Mouse (Mus musculus) G1E (cell line): Measurements from ENCODE around the gene Pla2g2c. TPM values are rescaled to one million over a fixed set of nuclear protein-coding genes. Genes with fewer than 3 reads are reported as not detected.

ENCODE experiments used
- ATAC-seq: 2 replicates; pipeline ENCODE4 v1.8.0; 2016; ENCODE audit warnings: mild to moderate bottlenecking; ENCODE audit not compliant: insufficient number of reproducible peaks, poor library complexity, low FRiP score, severe bottlenecking; ENCODE audit errors: extremely low read depth
- DNase-seq: peaks from one replicate; pipeline ENCODE4 v3.0.0; 2012; ENCODE audit warnings: low spot score
- H3K27me3 ChIP-seq: 2 replicates; pipeline ENCODE4 v1.6.1; 2012; ENCODE audit warnings: mild to moderate bottlenecking, low read length, inconsistent platforms; ENCODE audit not compliant: insufficient read depth
- H3K36me3 ChIP-seq: replicated peaks from 2 replicates; pipeline ENCODE3; 2012; ENCODE audit warnings: mild to moderate bottlenecking, inconsistent platforms
- H3K4me1 ChIP-seq: 2 replicates; pipeline ENCODE4 v1.6.1; 2012; ENCODE audit warnings: low read depth, low read length, inconsistent platforms, mixed read lengths; ENCODE audit not compliant: insufficient read depth
- H3K4me3 ChIP-seq: 2 replicates; pipeline ENCODE4 v1.5.1; 2012; ENCODE audit warnings: low read depth, mild to moderate bottlenecking, inconsistent platforms, low read length, moderate library complexity, mixed read lengths
- H3K9me3 ChIP-seq: replicated peaks from 2 replicates; pipeline ENCODE4 v1.6.1; 2012; ENCODE audit warnings: inconsistent platforms
- CTCF ChIP-seq: IDR thresholded peaks from 2 replicates; pipeline ENCODE4 v1.5.1; 2012; ENCODE audit warnings: low read depth, low read length, inconsistent platforms, mixed read lengths
- GATA1 ChIP-seq: IDR thresholded peaks from 2 replicates; pipeline ENCODE4 v1.6.1; 2012; ENCODE audit warnings: borderline replicate concordance, low read length, inconsistent platforms, mixed read lengths
- GATA2 ChIP-seq: IDR thresholded peaks from 2 replicates; pipeline ENCODE4 v1.6.1; 2012; ENCODE audit warnings: low read depth, low read length, inconsistent platforms, borderline replicate concordance
- POLR2AphosphoS5 ChIP-seq: IDR thresholded peaks from 2 replicates; pipeline ENCODE4 v1.6.1; 2012; ENCODE audit warnings: low read depth, low read length, inconsistent platforms; ENCODE audit not compliant: insufficient replicate concordance
- TAL1 ChIP-seq: conservative IDR thresholded peaks from 2 replicates; pipeline ENCODE4 v1.6.1; 2012; ENCODE audit warnings: low read depth, low read length, inconsistent platforms, mixed read lengths
- polyA plus RNA-seq: library from polyadenylated mRNA; stranded (reverse); fragments of >175 nt; gene quantifications from 2 replicates; pipeline ENCODE4 v1.2.3, GENCODE M21; 2012
- total RNA-seq, 2 experiments: library from RNA; stranded (forward) in 1 of 2; stranded (reverse) in 1 of 2; fragments of 200-1000 nt in 1 of 2; fragments of >200 nt in 1 of 2; fragmentation: Nextera tagmentation in 1 of 2; gene quantifications; 2 replicates each; pipeline ENCODE4 v1.2.3; 2014 to 2017

The Pla2g2c gene
- total and polyA plus RNA-seq, 3 experiments: 0.16 TPM; not detected in 2

GRCm38 (mm10) chr4:138786141-138786540 lies 61.5 kb downstream of the Pla2g2c start:
- Histone ChIP-seq H3K36me3 (no peaks in the 10 kb centered on the region), H3K4me3 (no peak overlapping the region), H3K27me3 (no peaks in the 10 kb centered on the region), H3K4me1 (no peaks in the 10 kb centered on the region), H3K9me3 (peaks cover 20% of the 10 kb centered on the region)
- no peak for ATAC-seq
- DNase-seq: no peak
- no peak for TF ChIP-seq CTCF
- TF ChIP-seq TAL1: no peak
- TF ChIP-seq GATA2: no peak
- TF ChIP-seq POLR2AphosphoS5: no peak
- no peak for TF ChIP-seq GATA1

GRCm38 (mm10) chr4:138788381-138788780 lies 63.8 kb downstream of the Pla2g2c start:
- H3K9me3 ChIP-seq: peaks cover 26% of the 10 kb centered on the region
- H3K4me1 ChIP-seq: no peaks in the 10 kb centered on the region
- TF ChIP-seq GATA1 (no peak), CTCF (no peak), POLR2AphosphoS5 (no peak), TAL1 (no peak), GATA2 (no peak)
- H3K4me3 ChIP-seq: no peak overlapping the region
- no peaks in the 10 kb centered on the region for H3K27me3 ChIP-seq
- no peak for ATAC-seq
- no peak for DNase-seq
- H3K36me3 ChIP-seq: no peaks in the 10 kb centered on the region

- Histone ChIP-seq H3K27me3 (no peaks in the 10 kb centered on the region), H3K4me3 (no peak overlapping the region), H3K36me3 (no peaks in the 10 kb centered on the region), H3K9me3 (peaks cover 34% of the 10 kb centered on the region), H3K4me1 (no peaks in the 10 kb centered on the region)
- no peak for ATAC-seq
- DNase-seq: no peak
- no peak for TF ChIP-seq POLR2AphosphoS5
- TF ChIP-seq GATA1: no peak
- no peak for TF ChIP-seq GATA2
- no peak for TF ChIP-seq CTCF
- TF ChIP-seq TAL1: no peak
These were observed 66.9 kb downstream of the Pla2g2c start for GRCm38 (mm10) chr4:138791452-138791851.

- Histone ChIP-seq H3K27me3 (no peaks in the 10 kb centered on the region), H3K4me3 (no peak overlapping the region), H3K4me1 (peaks cover 3% of the 10 kb centered on the region; the same call in 1 of the 2 replicates), H3K36me3 (no peaks in the 10 kb centered on the region), H3K9me3 (peaks cover 38% of the 10 kb centered on the region)
- DNase-seq: no peak
- no peak for ATAC-seq
- TF ChIP-seq POLR2AphosphoS5: no peak
- no peak for TF ChIP-seq GATA1
- no peak for TF ChIP-seq CTCF
- TF ChIP-seq GATA2: no peak
- no peak for TF ChIP-seq TAL1
These were observed 68.0 kb downstream of the Pla2g2c start for GRCm38 (mm10) chr4:138792599-138792998.

DNA sequence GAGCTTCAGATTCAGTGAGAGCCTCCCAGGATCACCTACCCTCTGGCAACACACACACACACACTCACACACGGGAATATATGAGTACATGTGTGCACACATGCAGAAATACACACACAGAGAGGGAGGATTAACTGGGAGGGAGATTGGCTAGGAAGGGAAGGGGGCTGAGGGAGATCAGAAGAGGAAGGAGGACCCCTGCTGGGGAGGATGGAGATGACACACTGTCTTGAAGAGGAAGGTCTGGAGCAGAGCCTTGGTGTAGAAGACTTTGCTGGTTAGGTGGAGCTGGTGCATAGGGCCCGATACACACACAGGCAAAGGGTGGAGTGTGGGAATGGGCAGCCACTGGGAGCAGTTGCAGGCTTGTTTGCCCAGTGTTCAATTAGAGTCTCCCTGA lies 68.7 kb downstream of the Pla2g2c start:
- ATAC-seq (no peak), DNase-seq (no peak)
- H3K36me3 ChIP-seq: no peaks in the 10 kb centered on the region
- peaks cover 38% of the 10 kb centered on the region for H3K9me3 ChIP-seq
- no peak for TF ChIP-seq POLR2AphosphoS5
- TF ChIP-seq GATA1: no peak
- TF ChIP-seq CTCF: no peak
- no peak for TF ChIP-seq TAL1
- no peak for TF ChIP-seq GATA2
- no peak overlapping the region for H3K4me3 ChIP-seq
- H3K4me1 ChIP-seq: peaks cover 3% of the 10 kb centered on the region; the same call in 1 of the 2 replicates
- no peaks in the 10 kb centered on the region for H3K27me3 ChIP-seq

DNA sequence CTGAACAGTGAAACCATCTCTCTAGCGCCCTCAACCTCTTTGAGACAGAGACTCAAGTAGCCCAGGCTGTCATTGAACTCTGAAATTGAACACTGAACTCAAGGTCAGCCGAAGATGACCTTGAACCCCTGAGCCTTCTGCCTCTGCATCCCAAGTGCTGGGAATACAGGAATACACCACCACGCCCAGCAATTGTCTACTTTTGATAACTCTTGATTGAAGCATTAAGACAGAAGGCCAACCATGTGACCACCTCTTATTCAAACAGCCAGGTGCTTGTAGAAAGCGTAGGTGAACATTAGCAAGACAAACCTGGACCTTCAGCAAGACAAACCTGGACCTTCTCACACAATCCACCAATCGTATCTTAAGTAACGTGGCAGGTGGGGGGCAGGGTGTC lies 69.8 kb downstream of the Pla2g2c start:
- DNase-seq (no peak), ATAC-seq (no peak)
- Histone ChIP-seq H3K9me3 (peaks cover 40% of the 10 kb centered on the region), H3K36me3 (no peaks in the 10 kb centered on the region), H3K4me1 (peaks cover 3% of the 10 kb centered on the region; the same call in 1 of the 2 replicates), H3K27me3 (no peaks in the 10 kb centered on the region), H3K4me3 (no peak overlapping the region)
- TF ChIP-seq CTCF (no peak), TAL1 (no peak), GATA2 (no peak), GATA1 (no peak), POLR2AphosphoS5 (no peak)

Other genes with a start within 250 kb of the Pla2g2c start
- not detected in 2 replicates for gene Vwa5b1, start 88.9 kb upstream of the Pla2g2c start, total RNA-seq (2014; fragmentation: Nextera tagmentation)
- 0.06 and 0.33 TPM in 2 replicates for gene Vwa5b1, start 88.9 kb upstream of the Pla2g2c start, total RNA-seq (2017)
- gene Vwa5b1, start 88.9 kb upstream of the Pla2g2c start, polyA plus RNA-seq: not detected in 2 replicates
- gene Ubxn10, start 12.4 kb downstream of the Pla2g2c start, total RNA-seq (2014; fragmentation: Nextera tagmentation): not detected in 2 replicates
- gene Ubxn10, start 12.4 kb downstream of the Pla2g2c start, total RNA-seq (2017): 0.33 TPM in 1 of 2 replicates, not detected in the other
- not detected in 2 replicates for gene Ubxn10, start 12.4 kb downstream of the Pla2g2c start, polyA plus RNA-seq
- not detected in 2 replicates for gene Pla2g2f, start 32.8 kb downstream of the Pla2g2c start, total RNA-seq (2014; fragmentation: Nextera tagmentation)
- gene Pla2g2f, start 32.8 kb downstream of the Pla2g2c start, total RNA-seq (2017): 0.11 TPM in 1 of 2 replicates, not detected in the other
- gene Pla2g2f, start 32.8 kb downstream of the Pla2g2c start, polyA plus RNA-seq: not detected in 2 replicates
- gene Pla2g2d, start 50.9 kb downstream of the Pla2g2c start, total RNA-seq (2014; fragmentation: Nextera tagmentation): not detected in 2 replicates
- gene Pla2g2d, start 50.9 kb downstream of the Pla2g2c start, total RNA-seq (2017): 0.12 TPM in 1 of 2 replicates, not detected in the other
- gene Pla2g2d, start 50.9 kb downstream of the Pla2g2c start, polyA plus RNA-seq: not detected in 2 replicates
- gene Pla2g5, start 138.7 kb downstream of the Pla2g2c start, total RNA-seq (2014; fragmentation: Nextera tagmentation): 32.6 and 32.7 TPM in 2 replicates
- gene Pla2g5, start 138.7 kb downstream of the Pla2g2c start, total RNA-seq (2017): 10.3 and 16.4 TPM in 2 replicates
- gene Pla2g5, start 138.7 kb downstream of the Pla2g2c start, polyA plus RNA-seq: 12.7 and 14.7 TPM in 2 replicates
- not detected in 2 replicates for gene Gm13030, start 149.2 kb downstream of the Pla2g2c start, total RNA-seq (2014; fragmentation: Nextera tagmentation)
- gene Gm13030, start 149.2 kb downstream of the Pla2g2c start, total RNA-seq (2017): not detected in 2 replicates
- gene Gm13030, start 149.2 kb downstream of the Pla2g2c start, polyA plus RNA-seq: not detected in 2 replicates
- gene Pla2g2e, start 153.2 kb downstream of the Pla2g2c start, total RNA-seq (2014; fragmentation: Nextera tagmentation): 1.1 TPM in 1 of 2 replicates, not detected in the other
- gene Pla2g2e, start 153.2 kb downstream of the Pla2g2c start, total RNA-seq (2017): 0.22 and 0.23 TPM in 2 replicates
- 0.07 and 0.13 TPM in 2 replicates for gene Pla2g2e, start 153.2 kb downstream of the Pla2g2c start, polyA plus RNA-seq
- gene Otud3, start 189.2 kb downstream of the Pla2g2c start, total RNA-seq (2014; fragmentation: Nextera tagmentation): 2.9 and 5.4 TPM in 2 replicates
- gene Otud3, start 189.2 kb downstream of the Pla2g2c start, total RNA-seq (2017): 11.0 and 11.7 TPM in 2 replicates
- gene Otud3, start 189.2 kb downstream of the Pla2g2c start, polyA plus RNA-seq: 11.8 and 14.5 TPM in 2 replicates
- gene Rnf186, start 242.3 kb downstream of the Pla2g2c start, total RNA-seq (2014; fragmentation: Nextera tagmentation): not detected in 2 replicates
- 0.12 and 0.27 TPM in 2 replicates for gene Rnf186, start 242.3 kb downstream of the Pla2g2c start, total RNA-seq (2017)
- gene Rnf186, start 242.3 kb downstream of the Pla2g2c start, polyA plus RNA-seq: not detected in 2 replicates
- gene Tmco4, start 248.1 kb downstream of the Pla2g2c start, total RNA-seq (2014; fragmentation: Nextera tagmentation): 8.8 and 11.6 TPM in 2 replicates
- gene Tmco4, start 248.1 kb downstream of the Pla2g2c start, total RNA-seq (2017): 16.3 and 16.5 TPM in 2 replicates
- 17.1 and 19.8 TPM in 2 replicates for gene Tmco4, start 248.1 kb downstream of the Pla2g2c start, polyA plus RNA-seq